Mouse (Mus musculus) liver, embryonic 16.5 days (tissue): Measurements from ENCODE around the gene Amotl2. TPM values are rescaled to one million over a fixed set of nuclear protein-coding genes. Genes with fewer than 3 reads are reported as not detected.

ENCODE experiments used
- ATAC-seq: fragments of 200-750 bp; cut with Nextera tagmentation; 2 replicates; pipeline ENCODE4 v1.8.0; 2017; ENCODE audit warnings: low read depth, mild to moderate bottlenecking, moderate number of reproducible peaks, moderate library complexity
- H3K27ac ChIP-seq: fragments of 300-500 bp; sonication (generic); 2 replicates; pipeline ENCODE4 v1.5.1; 2014; ENCODE audit warnings: mild to moderate bottlenecking, low read length
- H3K27me3 ChIP-seq: fragments of 300-500 bp; sonication (generic); 2 replicates; pipeline ENCODE4 v1.6.1; 2014; ENCODE audit warnings: low read depth, low read length, mixed read lengths; ENCODE audit not compliant: control insufficient read depth, insufficient read depth
- H3K36me3 ChIP-seq: fragments of 300-500 bp; sonication (generic); 2 replicates; pipeline ENCODE4 v1.6.1; 2014; ENCODE audit warnings: mild to moderate bottlenecking; ENCODE audit not compliant: control insufficient read depth, insufficient read depth
- H3K4me1 ChIP-seq: fragments of 300-500 bp; sonication (generic); 2 replicates; pipeline ENCODE4 v1.6.1; 2014; ENCODE audit warnings: low read depth, low read length, mixed read lengths; ENCODE audit not compliant: control insufficient read depth
- H3K4me2 ChIP-seq: fragments of 300-500 bp; sonication (generic); 2 replicates; pipeline ENCODE4 v1.6.1; 2014; ENCODE audit warnings: low read depth, low read length, mixed read lengths
- H3K4me3 ChIP-seq: fragments of 300-500 bp; sonication (generic); 2 replicates; pipeline ENCODE4 v1.5.1; 2014; ENCODE audit warnings: low read depth, mild to moderate bottlenecking, low read length
- H3K9ac ChIP-seq: fragments of 300-500 bp; sonication (generic); 2 replicates; pipeline ENCODE4 v1.6.1; 2014; ENCODE audit warnings: low read depth, low read length
- H3K9me3 ChIP-seq: fragments of 300-500 bp; sonication (generic); replicated peaks from 2 replicates; pipeline ENCODE4 v1.6.1; 2016; ENCODE audit warnings: low read length; ENCODE audit not compliant: control insufficient read depth
- WGBS: fragments of 180-500 bp; shearing (Covaris S2); extraction: QIAGEN DNeasy Blood & Tissue Kit; methylation state at CpG from one replicate; pipeline ENCODE4 v1.1.7; 2014; ENCODE audit not compliant: insufficient replicate concordance; 5-methylcytosine and 5-hydroxymethylcytosine counted together
- polyA plus RNA-seq: library from polyadenylated mRNA; unstranded; fragments of >200 nt; fragmentation: Nextera tagmentation; extraction: Ambion mirVana; gene quantifications from 2 replicates; pipeline ENCODE4 v1.2.1, GENCODE M21; 2015

The Amotl2 gene
- polyA plus RNA-seq, 1 experiment from 2014 or later: 5.4 TPM

DNA sequence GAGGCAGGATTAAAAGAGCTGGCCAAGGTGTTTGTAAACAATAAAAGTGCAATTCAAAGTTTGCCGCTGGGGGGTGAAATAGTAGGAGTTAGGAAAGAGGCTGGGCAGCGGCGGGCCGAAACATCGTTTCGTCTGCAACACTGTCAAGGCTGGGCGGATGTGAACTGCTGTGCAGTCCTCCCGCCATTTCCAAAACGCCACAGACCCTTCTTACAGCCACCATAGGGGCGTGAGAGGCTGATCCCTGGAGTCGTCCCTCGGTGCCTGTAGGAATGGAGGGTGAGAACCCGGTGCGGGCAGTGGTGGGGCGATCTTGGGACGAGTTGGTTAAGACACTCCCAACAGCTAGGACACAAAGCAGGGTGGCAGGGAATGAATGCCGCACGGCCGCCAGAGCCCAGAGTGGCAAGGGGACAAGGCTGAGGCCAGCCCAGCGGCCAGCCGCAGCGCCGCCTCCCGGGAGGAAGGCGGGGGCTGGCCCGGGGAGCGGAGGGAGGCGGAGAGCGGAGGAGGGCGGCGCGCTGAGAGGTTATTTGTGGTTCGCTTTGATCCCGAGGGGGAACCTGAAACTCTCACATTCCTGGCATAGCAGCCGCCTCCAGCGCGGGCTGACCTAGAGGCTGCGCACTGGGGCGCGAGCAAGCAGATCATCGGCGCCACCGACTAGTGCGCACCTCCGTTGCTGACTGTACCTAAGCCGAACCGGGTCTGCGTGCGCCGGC, 853 bp downstream of the Amotl2 start:
- Histone ChIP-seq H3K4me2 (peak overlapping the region; percentile 65), H3K27ac (peak overlapping the region; percentile 81), H3K9ac (peak overlapping the region; percentile 70), H3K9me3 (no peaks in the 10 kb centered on the region), H3K36me3 (no peaks in the 10 kb centered on the region), H3K27me3 (peaks cover 36% of the 10 kb centered on the region), H3K4me1 (peaks cover 12% of the 10 kb centered on the region), H3K4me3 (peak overlapping the region; percentile 65)
- ATAC-seq: peak; percentile 81
- under 1% methylated on average over 47 of the region's 50 CpGs for WGBS

DNA sequence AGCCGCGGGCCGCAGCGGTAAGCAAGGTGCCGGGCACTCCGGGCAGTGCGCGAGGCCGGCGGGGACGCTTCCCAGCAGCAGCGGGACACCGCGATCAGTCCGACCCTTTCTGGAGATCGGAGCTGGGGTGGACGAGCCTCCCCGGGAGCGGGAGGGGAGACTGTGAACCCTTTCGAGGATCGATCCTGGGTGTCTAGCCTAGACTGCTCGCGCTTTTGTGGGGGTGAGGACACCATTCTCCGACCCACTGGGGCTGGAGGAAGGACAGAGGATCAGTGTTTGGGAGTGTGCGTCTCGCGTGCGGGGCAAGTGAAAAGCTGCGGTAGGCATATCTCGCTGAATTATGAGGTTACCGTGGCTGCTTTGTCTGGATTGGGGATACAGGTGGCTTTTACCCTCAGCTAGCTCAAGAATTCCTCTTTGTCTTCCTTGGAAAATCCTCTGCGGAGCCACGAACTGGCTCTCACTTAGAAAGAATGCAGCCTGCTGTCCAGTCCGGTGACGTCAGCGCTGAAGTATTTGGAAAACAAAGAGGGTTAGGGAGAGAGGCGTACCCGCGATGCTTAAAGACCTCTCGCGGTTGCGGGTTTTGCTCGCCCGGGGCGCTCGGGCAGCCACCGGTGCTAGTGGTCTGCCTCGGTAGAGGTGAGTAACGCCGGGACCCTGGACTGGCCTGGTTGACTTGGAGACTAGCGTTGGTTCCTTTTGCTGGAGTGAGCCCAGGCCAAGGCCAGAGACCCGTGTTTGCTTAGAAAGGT, 1.6 kb downstream of the Amotl2 start:
- H3K4me3 ChIP-seq: peak overlapping the region; percentile 65
- peak overlapping the region; percentile 65 for H3K4me2 ChIP-seq
- under 1% methylated on average over 52 of the region's 52 CpGs for WGBS
- peak overlapping the region; percentile 81 for H3K27ac ChIP-seq
- H3K4me1 ChIP-seq: peaks cover 13% of the 10 kb centered on the region
- peaks cover 36% of the 10 kb centered on the region for H3K27me3 ChIP-seq
- H3K9me3 ChIP-seq: no peaks in the 10 kb centered on the region
- peak; percentile 25 for ATAC-seq
- H3K9ac ChIP-seq: peak overlapping the region; percentile 70
- no peaks in the 10 kb centered on the region for H3K36me3 ChIP-seq

GRCm38 (mm10) chr9:102718676-102719075, 2.2 kb downstream of the Amotl2 start:
- H3K4me1 ChIP-seq: peaks cover 19% of the 10 kb centered on the region
- H3K36me3 ChIP-seq: no peaks in the 10 kb centered on the region
- peaks cover 36% of the 10 kb centered on the region for H3K27me3 ChIP-seq
- WGBS: 2% methylated on average over 21 of the region's 21 CpGs
- peak overlapping the region; percentile 65 for H3K4me3 ChIP-seq
- no peak for ATAC-seq
- no peaks in the 10 kb centered on the region for H3K9me3 ChIP-seq
- peak overlapping the region; percentile 81 for H3K27ac ChIP-seq
- peak overlapping the region; percentile 65 for H3K4me2 ChIP-seq
- peak overlapping the region; percentile 70 for H3K9ac ChIP-seq

- Histone ChIP-seq H3K4me3 (peak overlapping the region; percentile 65), H3K27ac (no peak overlapping the region), H3K27me3 (peaks cover 36% of the 10 kb centered on the region), H3K36me3 (no peaks in the 10 kb centered on the region), H3K9ac (peak overlapping the region; percentile 70), H3K4me2 (peak overlapping the region; percentile 65), H3K9me3 (no peaks in the 10 kb centered on the region), H3K4me1 (peaks cover 21% of the 10 kb centered on the region)
- WGBS: 21% methylated on average over 4 of the region's 4 CpGs
- ATAC-seq: no peak
Observed at GRCm38 (mm10) chr9:102719085-102719484, 2.6 kb downstream of the Amotl2 start.

- H3K4me3 ChIP-seq: peak overlapping the region; percentile 0; the same call in 1 of the 2 replicates
- H3K9me3 ChIP-seq: no peaks in the 10 kb centered on the region
- H3K9ac ChIP-seq: no peak overlapping the region; the same call in 1 of the 2 replicates
- H3K4me2 ChIP-seq: no peak overlapping the region; the same call in 1 of the 2 replicates
- H3K4me1 ChIP-seq: peaks cover 20% of the 10 kb centered on the region
- H3K27me3 ChIP-seq: peaks cover 36% of the 10 kb centered on the region
- H3K36me3 ChIP-seq: no peaks in the 10 kb centered on the region; the same call in none of the 2 replicates
- WGBS: 67% methylated on average over 17 of the region's 17 CpGs
- H3K27ac ChIP-seq: no peak overlapping the region
- ATAC-seq: no peak
Observed at GRCm38 (mm10) chr9:102719936-102720566, 3.6 kb downstream of the Amotl2 start.

- no peaks in the 10 kb centered on the region; the same call in none of the 2 replicates for H3K36me3 ChIP-seq
- no peak overlapping the region for H3K27ac ChIP-seq
- peak overlapping the region; percentile 0; the same call in 1 of the 2 replicates for H3K4me3 ChIP-seq
- 49% methylated on average over 18 of the region's 18 CpGs for WGBS
- 0 out of 2 replicates have a peak overlapping the region, but pooled peaks have one; percentile 6 for H3K4me2 ChIP-seq
- H3K9me3 ChIP-seq: no peaks in the 10 kb centered on the region
- no peak overlapping the region for H3K9ac ChIP-seq
- H3K27me3 ChIP-seq: peaks cover 36% of the 10 kb centered on the region
- peaks cover 19% of the 10 kb centered on the region for H3K4me1 ChIP-seq
- ATAC-seq: no peak
Observed at GRCm38 (mm10) chr9:102720567-102721167, 4.2 kb downstream of the Amotl2 start.

GRCm38 (mm10) chr9:102721406-102721978, 5.0 kb downstream of the Amotl2 start:
- peaks cover 33% of the 10 kb centered on the region for H3K27me3 ChIP-seq
- no peak for ATAC-seq
- H3K4me3 ChIP-seq: no peak overlapping the region
- no peak overlapping the region for H3K9ac ChIP-seq
- H3K4me2 ChIP-seq: no peak overlapping the region
- H3K27ac ChIP-seq: no peak overlapping the region
- no peaks in the 10 kb centered on the region; the same call in none of the 2 replicates for H3K36me3 ChIP-seq
- 32% methylated on average over 3 of the region's 3 CpGs for WGBS
- H3K9me3 ChIP-seq: no peaks in the 10 kb centered on the region
- peaks cover 20% of the 10 kb centered on the region for H3K4me1 ChIP-seq

GRCm38 (mm10) chr9:102722071-102722561, 5.6 kb downstream of the Amotl2 start:
- Histone ChIP-seq H3K9ac (no peak overlapping the region), H3K27me3 (peaks cover 26% of the 10 kb centered on the region), H3K27ac (no peak overlapping the region), H3K4me2 (no peak overlapping the region), H3K9me3 (no peaks in the 10 kb centered on the region), H3K4me1 (peaks cover 25% of the 10 kb centered on the region), H3K4me3 (no peak overlapping the region), H3K36me3 (no peaks in the 10 kb centered on the region; the same call in none of the 2 replicates)
- 36% methylated on average over 9 of the region's 9 CpGs for WGBS
- ATAC-seq: no peak
